Mouse (Mus musculus) frontal cortex, postnatal 36 days (tissue): ENCODE measurements around the gene Tmed4.
A peak's percentile ranks its signal among the peaks of the same experiment; 100 is the strongest.
"Not testable (repeated sequence)": the region's sequence is repeated elsewhere in the genome, so short reads cannot be mapped to it uniquely, and the experiment has no call there.

Source experiments
- DNase-seq, 2 experiments: peaks; one replicate each; pipeline ENCODE4 v3.0.0; 2022; ENCODE audit warnings: low spot score in 2 of 2

Gene Tmed4

DNA sequence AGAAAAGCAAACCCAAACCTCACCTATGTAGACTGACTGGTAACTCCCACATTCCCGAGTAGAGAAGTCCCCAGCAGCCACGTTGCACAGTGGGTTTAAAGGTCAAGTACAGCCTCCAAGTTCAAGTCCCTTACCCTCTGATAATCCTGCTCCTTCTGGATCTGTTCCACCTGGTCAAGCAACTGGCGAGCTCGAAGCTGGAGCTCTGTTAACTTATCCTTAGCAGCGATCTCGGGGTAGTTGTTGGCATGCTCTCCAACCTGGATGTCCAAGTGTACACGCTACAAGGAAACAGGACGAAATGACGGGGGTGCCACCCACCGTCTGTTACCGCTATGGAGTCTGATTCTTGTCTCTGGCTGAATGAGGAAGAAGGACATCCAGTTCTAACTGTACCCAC is 1.1 kb downstream of the Tmed4 start:
- no peak for DNase-seq

GRCm38 (mm10) chr11:6267320-6268254 is 7.1 kb downstream of the Tmed4 start, which contains the start of gene Ddx56:
TSS of gene Ddx56 (minus strand) at chr11:6267772.
- DNase-seq: peak; percentile 90 to 96

GRCm38 (mm10) chr11:6266621-6267020 is 8.0 kb downstream of the Tmed4 start:
- DNase-seq: no peak

- DNase-seq: peak; percentile 70 to 74
Observed at GRCm38 (mm10) chr11:6261434-6262082, 13.1 kb downstream of the Tmed4 start.

DNA sequence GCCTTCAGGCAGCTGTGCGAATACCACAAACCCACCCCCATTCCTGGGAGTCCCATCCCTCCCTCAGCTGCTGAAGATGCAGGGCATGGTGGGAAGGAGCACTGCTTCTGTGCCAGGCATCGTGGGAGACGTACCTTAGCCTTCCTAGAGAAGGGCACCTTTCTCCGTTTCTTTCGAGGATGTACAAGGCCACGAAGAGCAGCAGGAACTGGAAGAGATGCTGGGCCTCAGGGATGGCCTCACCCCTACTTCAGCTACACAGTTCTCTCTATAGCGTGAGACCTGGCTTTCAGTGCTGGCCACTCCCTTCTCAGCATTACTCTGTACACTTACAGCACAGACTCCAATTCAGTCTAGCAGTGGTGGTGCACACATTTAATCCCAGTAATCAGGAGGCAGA is 15.3 kb downstream of the Tmed4 start:
- no peak for DNase-seq

DNA sequence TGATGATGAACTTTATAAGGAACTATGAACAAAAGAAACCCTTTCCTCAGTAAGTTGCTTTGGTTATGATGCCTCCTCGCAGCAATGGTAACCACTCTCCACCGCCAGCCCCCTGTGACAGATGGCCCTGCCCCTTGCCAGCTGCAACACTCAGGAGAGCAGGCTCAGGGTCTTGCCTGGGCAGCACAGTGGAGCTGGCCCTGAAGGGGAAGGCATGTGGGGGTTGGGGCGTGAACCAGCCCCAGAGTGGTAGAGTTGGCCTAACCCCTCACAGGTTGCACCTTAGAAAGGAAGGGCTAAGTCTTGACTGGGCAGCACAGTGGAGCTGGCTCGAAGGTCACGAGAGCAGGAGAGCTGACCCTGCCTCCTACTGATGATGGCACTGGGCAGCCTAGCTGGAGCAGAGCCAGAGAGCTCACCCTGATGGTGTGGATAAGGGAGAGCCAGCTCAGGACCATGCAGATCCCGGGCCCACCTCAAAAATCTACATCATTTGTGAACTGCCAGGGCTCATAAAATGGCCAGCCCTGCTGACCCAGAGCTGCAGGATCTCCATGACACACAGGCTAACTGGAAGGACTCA is 18.1 kb downstream of the Tmed4 start:
- DNase-seq: no peak

DNA sequence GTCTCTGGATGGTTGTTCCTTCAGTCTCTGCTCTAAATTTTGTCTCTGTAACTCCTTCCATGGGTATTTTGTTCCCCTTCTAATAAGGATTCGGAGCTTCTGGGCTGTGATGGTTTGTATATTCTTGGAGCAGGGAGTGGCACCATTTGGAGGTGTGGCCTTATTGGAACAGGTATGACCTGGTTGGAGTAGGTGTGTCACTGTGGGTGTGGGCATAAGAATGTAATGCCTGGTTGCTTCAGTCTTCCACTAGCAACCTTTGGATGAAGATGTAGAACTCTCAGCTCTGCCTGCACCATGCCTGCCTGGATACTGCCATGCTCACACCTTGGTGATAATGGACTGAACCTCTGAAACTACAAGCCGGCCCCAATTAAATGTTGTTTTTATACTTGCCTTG is 20.1 kb downstream of the Tmed4 start:
- not testable (repeated sequence) for DNase-seq

DNA sequence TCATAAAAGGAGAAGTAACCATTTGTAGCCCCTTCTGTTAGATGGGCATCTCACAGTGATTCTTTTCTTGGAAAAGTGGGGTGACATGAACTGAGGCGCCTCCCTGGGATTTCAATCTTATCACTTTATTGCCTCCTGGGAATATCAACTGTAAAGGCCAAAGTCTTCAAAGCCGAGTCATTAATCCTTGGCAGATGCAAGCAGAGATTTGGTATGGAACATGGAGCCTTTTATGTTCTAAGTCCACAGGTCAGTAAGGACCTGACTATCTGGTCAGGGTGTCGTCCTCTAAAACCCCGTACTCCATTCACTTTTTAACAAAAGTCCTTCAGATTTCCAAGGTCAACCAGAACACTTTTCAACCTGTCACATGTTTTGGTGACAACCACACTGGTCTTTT is 21.8 kb downstream of the Tmed4 start:
- no peak for DNase-seq

GRCm38 (mm10) chr11:6252248-6252647 is 22.4 kb downstream of the Tmed4 start:
- no peak for DNase-seq

DNA sequence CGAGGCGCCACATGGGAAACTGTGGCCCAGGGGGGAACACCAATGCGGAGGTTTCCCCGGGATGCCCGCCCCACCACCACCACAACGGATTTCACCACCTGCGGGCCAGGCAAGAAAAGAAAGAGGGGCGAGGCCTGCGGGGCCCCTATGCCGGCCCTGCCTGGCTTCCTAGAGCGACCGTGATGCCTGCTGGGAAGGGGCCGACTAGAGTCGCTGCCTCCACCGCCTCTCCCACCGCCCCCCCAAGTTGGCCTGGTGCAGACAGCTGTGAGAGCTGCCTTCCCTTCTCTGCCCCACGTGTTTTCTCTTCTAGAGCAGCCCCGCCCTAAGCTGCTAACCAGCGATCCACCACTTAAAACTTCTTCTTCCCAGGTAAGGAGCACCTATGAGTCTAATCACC is 30.0 kb downstream of the Tmed4 start:
- DNase-seq: no peak

GRCm38 (mm10) chr11:6233025-6233424 is 41.6 kb downstream of the Tmed4 start:
- DNase-seq: no peak

GRCm38 (mm10) chr11:6230012-6230411 is 44.7 kb downstream of the Tmed4 start, which contains the start of gene Npc1l1:
TSS of gene Npc1l1 (minus strand) at chr11:6230143.
- no peak for DNase-seq

DNA sequence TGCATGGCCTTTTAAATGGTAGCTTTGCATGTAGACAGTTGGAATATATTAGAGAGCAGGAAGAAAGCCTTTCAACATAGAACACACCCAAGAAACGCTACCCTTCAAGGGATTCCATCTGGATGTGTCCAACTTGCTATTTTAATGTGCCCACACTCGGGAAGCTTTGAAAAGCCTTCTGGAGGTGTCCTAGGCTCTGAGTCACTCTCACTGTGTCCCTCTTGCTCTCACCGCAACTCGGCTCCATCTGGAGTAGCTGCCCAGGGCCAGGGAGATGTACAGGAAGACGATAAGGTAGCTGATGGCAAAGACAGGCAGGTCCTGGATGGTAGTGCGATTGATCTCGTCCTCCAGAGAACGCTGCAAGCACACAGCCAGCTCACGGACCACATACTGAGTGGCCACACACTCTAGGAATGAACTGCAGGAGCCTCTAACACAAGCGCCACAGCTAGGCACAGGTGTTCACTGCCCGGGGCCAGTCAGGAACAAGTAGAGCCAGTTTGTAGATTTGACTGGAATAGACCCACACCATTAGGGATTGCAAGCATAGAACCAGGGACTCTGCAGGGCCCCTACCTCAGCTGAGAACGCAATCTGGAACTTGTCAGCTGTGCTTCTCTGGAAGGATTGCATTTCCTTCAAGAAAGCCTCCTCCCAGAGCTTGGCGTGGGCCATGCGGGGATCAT is 50.0 kb downstream of the Tmed4 start:
- peak; percentile 44 to 67 for DNase-seq

GRCm38 (mm10) chr11:6222187-6222586 is 52.5 kb downstream of the Tmed4 start:
- no peak for DNase-seq
